Mouse (Mus musculus) NIH3T3 (cell line): ENCODE measurements around the gene Rnf40.

ENCODE experiments used
- DNase-seq: peaks from one replicate; pipeline ENCODE4 v3.0.0-alpha.2; 2012; ENCODE audit warnings: low read depth

Gene Rnf40

DNA sequence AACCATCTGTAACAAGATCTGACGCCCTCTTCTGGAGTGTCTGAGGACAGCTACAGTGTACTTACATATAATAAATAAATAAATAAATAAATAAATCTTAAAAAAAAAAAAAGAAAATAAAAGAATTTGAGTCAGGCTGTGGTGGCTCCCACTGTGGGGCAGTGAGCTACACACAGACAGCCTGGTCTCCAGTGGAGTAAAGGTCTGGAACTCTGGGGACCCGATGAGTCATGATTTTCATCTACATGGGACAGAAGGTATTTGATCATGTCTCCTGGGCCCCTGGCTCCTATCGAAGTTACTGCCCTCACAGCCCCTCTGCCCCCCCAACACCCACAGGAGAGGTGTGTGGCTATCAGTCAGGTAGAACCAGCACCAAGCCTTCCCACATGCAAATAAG, 63.1 kb downstream of the Rnf40 start:
- DNase-seq = no peak

DNA sequence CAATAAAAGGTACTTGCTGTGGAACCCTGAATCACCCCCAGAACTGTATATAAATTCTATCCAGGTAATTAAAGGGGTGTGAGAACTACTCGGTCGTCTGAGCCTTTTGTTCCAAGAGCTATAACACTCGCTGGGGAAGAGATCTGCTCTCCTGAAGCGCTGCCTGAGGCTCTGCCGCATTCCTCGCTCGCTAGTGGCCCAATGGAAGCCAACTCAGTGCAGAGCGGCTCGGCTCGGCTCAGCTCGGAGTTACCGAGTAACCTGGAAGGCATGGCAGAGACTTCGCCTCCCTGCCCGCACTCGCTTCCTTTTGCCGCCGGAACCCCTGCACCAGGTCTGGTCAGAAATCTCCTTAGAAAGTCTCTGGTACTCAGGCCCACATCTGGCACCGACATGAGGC, 63.5 kb downstream of the Rnf40 start:
- no peak for DNase-seq

DNA sequence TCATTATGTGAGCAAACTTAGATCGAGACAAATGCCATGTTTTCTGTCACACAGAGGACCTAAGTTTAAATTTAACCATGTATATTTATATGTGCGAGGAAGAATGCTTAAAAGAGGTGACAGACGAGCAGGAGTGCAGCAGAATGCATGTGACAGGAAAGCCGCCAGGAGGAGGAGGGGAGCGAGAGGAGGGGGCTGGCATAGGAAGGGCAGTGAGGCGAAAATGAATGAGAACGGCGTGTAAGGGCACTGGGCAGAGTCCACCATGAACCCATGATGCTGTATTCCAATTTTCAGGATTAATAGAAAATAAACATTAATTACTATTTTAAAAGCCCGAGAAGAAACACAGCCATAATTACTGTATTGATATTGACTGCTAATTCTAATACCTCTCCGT, 65.8 kb downstream of the Rnf40 start:
- DNase-seq = no peak
